17 mouse cellular contexts compared by ENCODE assay signal in the genomic region with DNA sequence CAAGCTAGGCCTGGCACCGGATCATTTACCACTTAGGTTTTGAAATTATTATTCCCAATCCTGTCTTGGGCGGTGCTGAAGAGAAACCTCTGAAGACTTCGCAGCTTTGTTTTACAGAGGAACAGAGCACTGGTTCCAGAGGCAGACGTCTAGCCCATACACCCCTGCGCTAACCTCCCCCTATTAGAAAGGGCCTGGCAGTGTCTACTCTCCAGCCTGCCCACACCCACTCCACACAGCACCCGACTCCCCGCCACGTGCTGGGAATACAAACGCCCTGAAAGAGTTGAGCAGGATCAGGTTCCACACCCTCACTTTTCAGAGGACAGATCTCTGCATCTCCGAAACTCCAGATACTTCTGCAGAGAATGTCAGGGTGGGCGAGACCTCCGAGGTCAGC.
DNase-seq lines count a peak whose midpoint lies in the region; ATAC-seq lines count a peak whose summit lies in the region.
"Had no signal": no experiment of that assay in that cellular context is flagged by ENCODE, and none has a peak within 500 bp of the region (broad histone marks: within the 10 kb centered on the region; RNA-seq: fewer than 3 reads in every experiment).

No protein-coding gene starts in this region.

- H3K4me3 ChIP-seq in hindbrain, embryonic 11.5 days (ENCODE audit: low read depth, low read length): no peak overlapping the region
- H3K4me3 ChIP-seq in hindbrain, embryonic 13.5 days: no peak overlapping the region
- H3K4me3 ChIP-seq in midbrain, embryonic 16.5 days (ENCODE audit: low read depth, low read length): no peak overlapping the region
- no peak overlapping the region for H3K4me3 ChIP-seq in midbrain, embryonic 14.5 days (replicated peaks; ENCODE audit: low read depth, low read length)
- no peak overlapping the region for H3K4me3 ChIP-seq in limb, embryonic 10.5 days
- H3K4me3 ChIP-seq: forebrain, embryonic 13.5 days; heart, embryonic 13.5 days; intestine, embryonic 15.5 days had no signal

- ATAC-seq in hindbrain, embryonic 11.5 days (ENCODE audit: low FRiP score): no peak
- no peak for ATAC-seq in hindbrain, embryonic 13.5 days (ENCODE audit: low FRiP score)
- ATAC-seq in midbrain, embryonic 16.5 days: peak; percentile 38; the same call in 1 of the 2 replicates
- ATAC-seq in midbrain, embryonic 14.5 days (ENCODE audit: low FRiP score, low TSS enrichment): no peak
- ATAC-seq: forebrain, embryonic 13.5 days; intestine, embryonic 15.5 days had no signal

- H3K4me2 ChIP-seq in hindbrain, embryonic 11.5 days (replicated peaks; ENCODE audit: low read depth, low read length): no peak overlapping the region
- no peak overlapping the region for H3K4me2 ChIP-seq in hindbrain, embryonic 13.5 days
- H3K4me2 ChIP-seq in midbrain, embryonic 16.5 days (ENCODE audit: low read length): no peak overlapping the region
- H3K4me2 ChIP-seq in midbrain, embryonic 14.5 days (ENCODE audit: low read length): no peak overlapping the region
- H3K4me2 ChIP-seq: forebrain, embryonic 13.5 days; heart, embryonic 13.5 days; intestine, embryonic 15.5 days had no signal

- DNase-seq in hindbrain, embryonic 11.5 days (ENCODE audit: low spot score): no peak
- DNase-seq in midbrain, embryonic 14.5 days: no peak
- no peak for DNase-seq in limb, embryonic 10.5 days (ENCODE audit: low spot score)
- DNase-seq in layer of hippocampus, adult 9-10 months (ENCODE audit: low spot score): no peak
- no peak for DNase-seq in layer of hippocampus, adult 18-20 months (ENCODE audit: low spot score in 2 of 2)
- DNase-seq: B cell, adult 2 months; cerebellum, adult 9-10 months; kidney, postnatal 25 days; lung, adult 18-20 months; right cerebral cortex, adult 18-20 months; thymus, postnatal 36 days had no signal

- peaks cover 2% of the 10 kb centered on the region; the same call in 1 of the 2 replicates for H3K4me1 ChIP-seq in hindbrain, embryonic 11.5 days (replicated peaks; ENCODE audit: control insufficient read depth, insufficient read depth, low read length)
- peaks cover 11% of the 10 kb centered on the region for H3K4me1 ChIP-seq in hindbrain, embryonic 13.5 days (replicated peaks)
- no peaks in the 10 kb centered on the region for H3K4me1 ChIP-seq in midbrain, embryonic 16.5 days (ENCODE audit: control insufficient read depth, insufficient read depth, low read length)
- H3K4me1 ChIP-seq in midbrain, embryonic 14.5 days (ENCODE audit: control insufficient read depth, insufficient read depth, low read length): peaks cover 7% of the 10 kb centered on the region; the same call in 1 of the 2 replicates
- H3K4me1 ChIP-seq in limb, embryonic 10.5 days: peaks cover 19% of the 10 kb centered on the region
- H3K4me1 ChIP-seq: intestine, embryonic 15.5 days had no signal

- no peak overlapping the region for H3K9ac ChIP-seq in hindbrain, embryonic 11.5 days (ENCODE audit: low read depth, low read length)
- no peak overlapping the region for H3K9ac ChIP-seq in hindbrain, embryonic 13.5 days
- no peak overlapping the region for H3K9ac ChIP-seq in midbrain, embryonic 16.5 days (ENCODE audit: low read depth, low read length)
- H3K9ac ChIP-seq in midbrain, embryonic 14.5 days (replicated peaks; ENCODE audit: low read length): no peak overlapping the region
- H3K9ac ChIP-seq: forebrain, embryonic 13.5 days; heart, embryonic 13.5 days; intestine, embryonic 15.5 days had no signal

- WGBS in hindbrain, embryonic 11.5 days: 69% methylated on average over 12 of the region's 12 CpGs
- WGBS in hindbrain, embryonic 13.5 days: 72% methylated on average over 12 of the region's 12 CpGs
- WGBS in midbrain, embryonic 16.5 days: 81% methylated on average over 12 of the region's 12 CpGs
- 75% methylated on average over 12 of the region's 12 CpGs for WGBS in midbrain, embryonic 14.5 days
- 86% methylated on average over 12 of the region's 12 CpGs for WGBS in limb, embryonic 10.5 days

- H3K27ac ChIP-seq in hindbrain, embryonic 11.5 days (ENCODE audit: low read depth, low read length): 0 out of 2 replicates have a peak overlapping the region, but pooled peaks have one; percentile 6
- H3K27ac ChIP-seq in hindbrain, embryonic 13.5 days: no peak overlapping the region
- H3K27ac ChIP-seq in midbrain, embryonic 16.5 days (ENCODE audit: low read length): no peak overlapping the region
- H3K27ac ChIP-seq in midbrain, embryonic 14.5 days (replicated peaks; ENCODE audit: low read depth, low read length): no peak overlapping the region
- peak overlapping the region; percentile 36; the same call in 1 of the 2 replicates for H3K27ac ChIP-seq in limb, embryonic 10.5 days
- H3K27ac ChIP-seq: forebrain, embryonic 13.5 days; heart, embryonic 13.5 days; intestine, embryonic 15.5 days; macrophage had no signal

- H3K9me3 ChIP-seq in hindbrain, embryonic 11.5 days (ENCODE audit: control insufficient read depth, low read length): no peaks in the 10 kb centered on the region
- no peaks in the 10 kb centered on the region for H3K9me3 ChIP-seq in hindbrain, embryonic 13.5 days
- no peaks in the 10 kb centered on the region for H3K9me3 ChIP-seq in midbrain, embryonic 16.5 days (replicated peaks; ENCODE audit: control insufficient read depth, low read length, poor library complexity, severe bottlenecking)
- H3K9me3 ChIP-seq in midbrain, embryonic 14.5 days (ENCODE audit: control insufficient read depth, low read length): no peaks in the 10 kb centered on the region
- no peaks in the 10 kb centered on the region for H3K9me3 ChIP-seq in limb, embryonic 10.5 days (replicated peaks)
- H3K9me3 ChIP-seq: forebrain, embryonic 13.5 days; heart, embryonic 13.5 days; intestine, embryonic 15.5 days had no signal

- no peaks in the 10 kb centered on the region for H3K36me3 ChIP-seq in hindbrain, embryonic 11.5 days (ENCODE audit: control insufficient read depth, insufficient read depth, low read length)
- no peaks in the 10 kb centered on the region for H3K36me3 ChIP-seq in hindbrain, embryonic 13.5 days
- H3K36me3 ChIP-seq in midbrain, embryonic 16.5 days (ENCODE audit: control insufficient read depth, insufficient read depth, low read length): no peaks in the 10 kb centered on the region
- no peaks in the 10 kb centered on the region for H3K36me3 ChIP-seq in midbrain, embryonic 14.5 days (ENCODE audit: control insufficient read depth, insufficient read depth, low read length)
- peaks cover 8% of the 10 kb centered on the region; the same call in 1 of the 2 replicates for H3K36me3 ChIP-seq in limb, embryonic 10.5 days

- no peaks in the 10 kb centered on the region for H3K27me3 ChIP-seq in hindbrain, embryonic 11.5 days (ENCODE audit: control insufficient read depth, insufficient read depth, low read length)
- H3K27me3 ChIP-seq in hindbrain, embryonic 13.5 days: no peaks in the 10 kb centered on the region
- no peaks in the 10 kb centered on the region for H3K27me3 ChIP-seq in midbrain, embryonic 16.5 days (ENCODE audit: control insufficient read depth, insufficient read depth, low read depth, low read length)
- H3K27me3 ChIP-seq in midbrain, embryonic 14.5 days (ENCODE audit: control insufficient read depth, insufficient read depth, low read length): no peaks in the 10 kb centered on the region
- H3K27me3 ChIP-seq in limb, embryonic 10.5 days (ENCODE audit: low read depth, poor library complexity, severe bottlenecking): no peaks in the 10 kb centered on the region
- H3K27me3 ChIP-seq: forebrain, embryonic 13.5 days; heart, embryonic 13.5 days; intestine, embryonic 15.5 days had no signal

Comparison
In these comparisons a context has a peak if more than half of its experiments do, and no peak if none do; other contexts are left out.
1. H3K27ac ChIP-seq: peak in hindbrain, embryonic 11.5 days (single experiment) and limb, embryonic 10.5 days (single experiment); none in hindbrain, embryonic 13.5 days (single experiment), midbrain, embryonic 16.5 days (single experiment) and midbrain, embryonic 14.5 days (single experiment).